Mouse (Mus musculus): ENCODE measurements at regions not wholly inside any gene's neighbourhood (a gene's known extent, or its start where the extent isn't known, plus 50 kb on each side); places are given as distances from the start of the nearest gene placed in this dataset.
A peak's percentile ranks its signal among the peaks of the same experiment; 100 is the strongest.

DNA sequence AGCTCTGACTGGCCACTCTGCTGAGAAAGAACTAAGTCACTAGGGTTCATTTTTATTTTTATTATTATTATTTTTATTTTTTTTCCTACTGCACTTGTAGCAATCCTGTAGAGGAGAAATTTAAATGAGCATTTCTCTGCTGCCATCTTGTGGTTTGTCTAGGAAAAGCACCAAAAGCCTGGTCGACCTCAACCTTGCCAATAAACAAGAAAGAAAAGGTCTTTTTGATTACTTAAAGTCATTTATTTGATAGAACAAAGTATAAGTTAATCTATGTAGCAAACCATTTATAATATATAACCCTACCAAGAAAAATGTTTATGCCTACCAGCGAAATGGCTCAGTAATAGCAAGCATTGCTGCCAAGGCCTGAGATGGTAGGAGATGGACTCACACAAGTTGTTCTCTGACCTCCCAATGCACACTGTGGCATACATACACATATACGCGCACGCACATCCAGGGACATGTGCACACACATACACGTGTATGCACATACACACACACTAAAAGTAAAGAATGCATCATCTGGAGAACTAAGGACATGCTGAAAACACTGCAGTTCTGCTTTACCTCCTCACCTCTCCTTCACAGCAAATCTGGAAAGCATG lies 566.1 kb downstream of the 1700064H15Rik start:
- peak; percentile 54 to 67 for DNase-seq (ENCODE audit: extremely low spot score in 1 of 2, low spot score in 2 of 2)
- Histone ChIP-seq H3K27ac (no peak overlapping the region), H3K4me3 (no peak overlapping the region)
- TF ChIP-seq CTCF (IDR thresholded peaks at IDR 0.05): peak; percentile 80
- intact Hi-C loops (cut with DNase I): loop anchor here (1.0 to 10.0 kb wide), 4 partner anchors 815 to 1228 kb away; no protein-coding TSS in a partner anchor

DNA sequence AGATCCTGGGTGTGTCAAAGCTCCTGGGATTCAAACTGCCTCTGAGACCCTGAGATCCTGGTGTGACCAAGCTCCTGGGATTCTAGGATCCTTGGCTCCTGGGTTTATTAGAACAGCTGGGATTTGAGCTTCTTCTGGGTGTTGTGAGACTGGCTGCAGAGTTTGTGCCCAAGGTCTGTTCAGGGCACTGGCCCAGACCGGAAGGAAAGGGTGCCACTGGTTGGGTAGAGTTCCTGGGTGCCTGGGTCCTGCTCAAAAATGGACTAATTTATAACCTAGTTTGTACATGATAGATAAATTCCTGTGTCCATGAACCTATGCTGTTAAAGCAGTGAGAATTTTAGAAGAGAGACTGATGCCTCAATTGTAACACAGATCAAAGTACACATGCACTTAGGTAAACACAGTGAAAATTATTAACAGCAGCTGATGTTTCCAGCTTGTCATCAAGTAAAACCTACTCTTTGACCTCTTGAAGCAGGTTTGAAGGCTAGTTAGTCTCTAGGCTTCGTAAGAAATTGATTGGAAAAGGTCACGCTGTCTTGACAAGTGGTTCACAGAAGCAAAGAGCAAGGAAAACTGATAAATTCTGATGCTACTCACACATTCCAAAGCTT lies 561.2 kb downstream of the 1700064H15Rik start:
- no peak overlapping the region for H3K4me3 ChIP-seq
- intact Hi-C loops (cut with DNase I): loop anchor here (10.0 kb wide), 1 partner anchor 1232 kb away; no protein-coding TSS in a partner anchor
- TF ChIP-seq CTCF (IDR thresholded peaks at IDR 0.05): no peak
- DNase-seq (ENCODE audit: extremely low spot score in 1 of 2, low spot score in 2 of 2): no peak
- H3K27ac ChIP-seq: no peak overlapping the region

Measured in left cerebral cortex, adult 2 months (tissue).